Mouse (Mus musculus) ES-Bruce4 (cell line): ENCODE data around the gene Ppp6r2. TPM values are rescaled to one million over a fixed set of nuclear protein-coding genes. Genes with fewer than 3 reads are reported as not detected.

Experiments
- H3K27ac ChIP-seq: 2 replicates; pipeline ENCODE4 v1.5.1; 2012; ENCODE audit warnings: low read length, inconsistent platforms; ENCODE audit not compliant: insufficient read depth
- H3K27me3 ChIP-seq: 2 replicates; pipeline ENCODE4 v1.6.1; 2012; ENCODE audit warnings: mild to moderate bottlenecking, low read length, inconsistent platforms; ENCODE audit not compliant: control insufficient read depth, poor library complexity, insufficient read depth, severe bottlenecking
- H3K36me3 ChIP-seq: 2 replicates; pipeline ENCODE4 v1.6.1; 2012; ENCODE audit warnings: inconsistent platforms, mild to moderate bottlenecking, low read length, moderate library complexity; ENCODE audit not compliant: control insufficient read depth, poor library complexity, insufficient read depth, severe bottlenecking
- H3K4me1 ChIP-seq: one replicate; pipeline ENCODE4 v1.8.1; 2011; ENCODE audit warnings: low read length; ENCODE audit not compliant: control insufficient read depth, insufficient read depth
- H3K4me3 ChIP-seq: 2 replicates; pipeline ENCODE4 v1.5.1; 2011; ENCODE audit warnings: low read depth, mild to moderate bottlenecking, low read length
- H3K9ac ChIP-seq: 2 replicates; pipeline ENCODE4 v1.6.1; 2012; ENCODE audit warnings: low read depth, mild to moderate bottlenecking, inconsistent platforms; ENCODE audit not compliant: poor library complexity, severe bottlenecking
- H3K9me3 ChIP-seq: replicated peaks from 2 replicates; pipeline ENCODE4 v1.6.1; 2012; ENCODE audit warnings: mild to moderate bottlenecking, low read length, inconsistent platforms; ENCODE audit not compliant: control insufficient read depth, poor library complexity, insufficient read depth, severe bottlenecking
- CTCF ChIP-seq: IDR thresholded peaks from one replicate; pipeline ENCODE4 v1.8.1; 2011; ENCODE audit warnings: low read depth, low read length
- EP300 ChIP-seq: IDR thresholded peaks from 2 replicates; pipeline ENCODE4 v1.6.1; 2011; ENCODE audit warnings: low read depth, low read length; ENCODE audit not compliant: insufficient read depth
- POLR2A ChIP-seq: IDR thresholded peaks from one replicate; pipeline ENCODE4 v1.8.1; 2011; ENCODE audit warnings: low read length; ENCODE audit not compliant: insufficient read depth
- polyA plus RNA-seq: library from polyadenylated mRNA; stranded (reverse); fragments of >200 nt; gene quantifications from 2 replicates; pipeline ENCODE4 v1.2.4, GENCODE M21; 2011; ENCODE audit warnings: low read depth; ENCODE audit not compliant: missing spikeins, insufficient read depth, insufficient read length

The Ppp6r2 gene
- polyA plus RNA-seq, 1 experiment = 14.3 TPM

DNA sequence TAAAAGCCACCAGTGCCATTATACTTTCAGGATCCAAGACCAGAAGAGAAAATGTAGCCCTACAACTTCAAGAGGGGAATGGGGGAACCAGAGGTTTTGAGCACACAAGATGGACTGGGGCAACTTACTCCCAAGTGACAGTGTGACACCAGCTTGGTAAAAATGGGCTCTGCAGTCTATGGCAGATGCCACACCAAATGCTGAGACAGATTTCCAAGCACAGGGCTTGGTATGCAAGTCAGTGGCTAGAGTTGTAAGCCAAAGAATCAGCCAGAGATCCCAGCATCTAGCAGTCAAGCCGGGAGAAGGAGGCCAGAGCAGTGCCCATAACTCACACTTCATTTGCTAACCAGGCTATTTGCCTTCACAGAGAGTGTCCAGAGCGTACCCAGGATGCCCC is 86.3 kb downstream of the Ppp6r2 start:
- no peak overlapping the region for H3K4me3 ChIP-seq
- peaks cover 20% of the 10 kb centered on the region for H3K36me3 ChIP-seq
- no peak for TF ChIP-seq POLR2A
- TF ChIP-seq EP300 = no peak
- TF ChIP-seq CTCF = no peak
- no peak overlapping the region for H3K27ac ChIP-seq
- no peaks in the 10 kb centered on the region for H3K27me3 ChIP-seq
- H3K9ac ChIP-seq = no peak overlapping the region
- no peaks in the 10 kb centered on the region for H3K9me3 ChIP-seq
- H3K4me1 ChIP-seq = no peaks in the 10 kb centered on the region

GRCm38 (mm10) chr15:89300180-89300579 is 88.8 kb downstream of the Ppp6r2 start:
- TF ChIP-seq EP300 (no peak), CTCF (no peak), POLR2A (no peak)
- no peak overlapping the region for H3K9ac ChIP-seq
- H3K27ac ChIP-seq = no peak overlapping the region
- peaks cover 15% of the 10 kb centered on the region for H3K36me3 ChIP-seq
- no peaks in the 10 kb centered on the region for H3K4me1 ChIP-seq
- H3K9me3 ChIP-seq = no peaks in the 10 kb centered on the region
- H3K4me3 ChIP-seq = no peak overlapping the region
- H3K27me3 ChIP-seq = no peaks in the 10 kb centered on the region

- TF ChIP-seq EP300 = no peak
- no peak for TF ChIP-seq POLR2A
- TF ChIP-seq CTCF = no peak
- no peak overlapping the region for H3K27ac ChIP-seq
- H3K4me3 ChIP-seq = no peak overlapping the region
- H3K9me3 ChIP-seq = no peaks in the 10 kb centered on the region
- H3K4me1 ChIP-seq = no peaks in the 10 kb centered on the region
- H3K27me3 ChIP-seq = no peaks in the 10 kb centered on the region
- H3K36me3 ChIP-seq = peaks cover 15% of the 10 kb centered on the region
- no peak overlapping the region for H3K9ac ChIP-seq
Observed at GRCm38 (mm10) chr15:89300600-89300999, 89.2 kb downstream of the Ppp6r2 start.

DNA sequence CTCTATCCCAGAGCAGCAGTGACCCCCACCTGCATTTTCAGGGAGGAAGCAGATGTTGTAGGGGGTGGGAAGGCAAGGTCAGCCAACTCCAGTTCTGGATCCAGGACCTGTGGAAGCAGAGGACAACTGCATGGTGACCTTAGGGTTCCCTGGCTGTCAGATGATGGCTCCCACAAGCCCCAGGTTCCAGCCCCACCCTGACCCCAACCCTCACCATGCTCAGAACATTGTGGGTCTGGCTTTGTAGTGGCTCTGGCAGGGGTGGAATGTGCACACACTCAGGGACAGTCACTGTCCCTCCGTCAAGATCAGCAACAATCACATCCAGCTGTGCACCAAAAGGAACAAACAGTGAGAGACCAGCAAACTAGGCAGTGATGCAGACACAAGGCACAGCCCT is 94.6 kb downstream of the Ppp6r2 start:
- TF ChIP-seq POLR2A (no peak), CTCF (no peak), EP300 (no peak)
- H3K4me3 ChIP-seq = no peak overlapping the region
- H3K4me1 ChIP-seq = no peaks in the 10 kb centered on the region
- no peak overlapping the region for H3K9ac ChIP-seq
- no peaks in the 10 kb centered on the region for H3K27me3 ChIP-seq
- H3K36me3 ChIP-seq = peaks cover 8% of the 10 kb centered on the region; the same call in 1 of the 2 replicates
- H3K9me3 ChIP-seq = no peaks in the 10 kb centered on the region
- H3K27ac ChIP-seq = no peak overlapping the region

DNA sequence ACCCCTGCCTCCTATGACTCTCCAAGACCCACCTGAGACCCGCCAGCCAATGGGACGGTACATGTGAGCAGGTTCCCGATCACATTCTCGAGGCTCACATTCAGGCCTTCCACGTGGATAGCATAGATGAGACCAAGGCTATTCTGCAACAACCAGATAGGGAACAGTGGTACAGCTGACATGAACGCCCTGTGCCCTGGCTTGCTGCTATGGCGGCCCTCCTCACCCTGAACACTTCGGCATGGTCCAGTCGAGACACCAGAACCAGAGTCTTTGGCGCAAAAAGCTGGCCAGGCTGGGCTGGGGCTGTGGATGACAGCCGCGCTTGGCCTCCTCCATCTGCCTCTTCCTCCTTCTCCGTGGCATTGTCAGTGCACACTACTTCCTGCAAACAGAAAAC is 96.1 kb downstream of the Ppp6r2 start:
- Histone ChIP-seq H3K27me3 (no peaks in the 10 kb centered on the region), H3K36me3 (peaks cover 5% of the 10 kb centered on the region; the same call in 1 of the 2 replicates), H3K9ac (no peak overlapping the region), H3K4me3 (no peak overlapping the region), H3K4me1 (no peaks in the 10 kb centered on the region), H3K9me3 (no peaks in the 10 kb centered on the region), H3K27ac (no peak overlapping the region)
- no peak for TF ChIP-seq POLR2A
- no peak for TF ChIP-seq EP300
- TF ChIP-seq CTCF = no peak

DNA sequence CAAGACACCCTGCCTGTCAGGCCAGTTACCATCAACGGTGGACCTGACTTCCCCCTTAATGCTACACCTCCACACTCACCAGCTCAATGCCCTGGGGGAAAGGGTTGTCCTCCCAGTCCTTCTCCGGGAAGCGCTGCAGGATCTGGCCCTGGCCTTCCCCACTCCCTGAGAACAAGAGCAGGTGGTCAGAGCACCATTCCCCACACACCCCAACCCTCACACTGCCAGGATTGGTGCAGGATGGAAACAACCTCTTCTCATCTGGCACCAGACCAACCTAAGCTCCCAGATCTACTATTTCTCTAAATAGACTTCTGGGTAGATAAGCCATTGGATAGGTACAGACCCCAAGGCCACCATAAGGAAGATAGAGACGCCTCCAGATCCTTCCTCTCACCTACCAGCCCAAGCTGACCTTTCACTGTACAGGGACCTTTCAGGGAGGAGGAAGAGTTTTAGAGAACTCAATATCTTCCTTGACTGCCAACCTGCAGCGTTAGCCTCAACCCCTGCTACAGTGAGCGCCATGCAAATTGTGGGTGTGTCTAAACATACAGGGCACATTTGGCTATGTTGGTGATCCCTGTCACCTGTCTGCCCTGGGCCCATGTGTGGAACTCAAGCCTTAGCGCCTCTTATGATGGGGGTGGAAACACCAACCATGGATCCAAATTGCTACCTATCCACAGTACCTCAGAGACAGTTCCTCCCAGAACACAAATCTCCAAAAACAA is 97.2 kb downstream of the Ppp6r2 start:
- no peak overlapping the region for H3K9ac ChIP-seq
- TF ChIP-seq EP300 (no peak), CTCF (no peak), POLR2A (no peak)
- no peaks in the 10 kb centered on the region for H3K27me3 ChIP-seq
- H3K27ac ChIP-seq = no peak overlapping the region
- no peaks in the 10 kb centered on the region for H3K9me3 ChIP-seq
- no peak overlapping the region for H3K4me3 ChIP-seq
- H3K4me1 ChIP-seq = no peaks in the 10 kb centered on the region
- H3K36me3 ChIP-seq = no peaks in the 10 kb centered on the region
